Mouse (Mus musculus): ENCODE measurements at regions not wholly inside any gene's neighbourhood (a gene's known extent, or its start where the extent isn't known, plus 50 kb on each side); places are given as distances from the start of the nearest gene placed in this dataset.

- ATAC-seq (ENCODE audit: low FRiP score), result no peak
- Histone ChIP-seq H3K9ac (ENCODE audit: low read length) (no peak overlapping the region), H3K36me3 (ENCODE audit: control insufficient read depth, insufficient read depth, low read length) (no peaks in the 10 kb centered on the region), H3K9me3 (ENCODE audit: control insufficient read depth, low read length) (no peaks in the 10 kb centered on the region), H3K4me3 (ENCODE audit: low read depth, low read length) (no peak overlapping the region), H3K4me2 (no peak overlapping the region), H3K27me3 (ENCODE audit: control insufficient read depth, insufficient read depth, low read length) (no peaks in the 10 kb centered on the region), H3K27ac (ENCODE audit: low read depth, low read length) (no peak overlapping the region), H3K4me1 (ENCODE audit: control insufficient read depth, insufficient read depth, low read length) (peaks cover 4% of the 10 kb centered on the region; the same call in 1 of the 2 replicates)
- WGBS, result 87% methylated on average over 1 of the region's 1 CpGs
- DNase-seq (ENCODE audit: low spot score, missing footprints), result no peak
These were observed 92.1 kb upstream of the Ins2 start for GRCm38 (mm10) chr7:142835319-142835718.

GRCm38 (mm10) chr7:142830969-142831673 lies 87.9 kb upstream of the Ins2 start:
- no peak overlapping the region for H3K9ac ChIP-seq (ENCODE audit: low read length)
- H3K27me3 ChIP-seq (ENCODE audit: control insufficient read depth, insufficient read depth, low read length), result no peaks in the 10 kb centered on the region
- WGBS, result 12% methylated on average over 2 of the region's 2 CpGs
- DNase-seq (ENCODE audit: low spot score, missing footprints) (peak; percentile 85), ATAC-seq (ENCODE audit: low FRiP score) (0 out of 2 replicates have a peak, but pooled peaks have one; percentile 52)
- H3K4me3 ChIP-seq (ENCODE audit: low read depth, low read length), result no peak overlapping the region
- H3K4me1 ChIP-seq (ENCODE audit: control insufficient read depth, insufficient read depth, low read length), result peaks cover 4% of the 10 kb centered on the region; the same call in 1 of the 2 replicates
- no peaks in the 10 kb centered on the region for H3K9me3 ChIP-seq (ENCODE audit: control insufficient read depth, low read length)
- peak overlapping the region; percentile 20; the same call in 1 of the 2 replicates for H3K27ac ChIP-seq (ENCODE audit: low read depth, low read length)
- H3K36me3 ChIP-seq (ENCODE audit: control insufficient read depth, insufficient read depth, low read length), result no peaks in the 10 kb centered on the region
- peak overlapping the region; percentile 9; the same call in 1 of the 2 replicates for H3K4me2 ChIP-seq

- Histone ChIP-seq H3K36me3 (ENCODE audit: control insufficient read depth, insufficient read depth, low read length) (no peaks in the 10 kb centered on the region), H3K27me3 (ENCODE audit: control insufficient read depth, insufficient read depth, low read length) (no peaks in the 10 kb centered on the region), H3K9me3 (ENCODE audit: control insufficient read depth, low read length) (no peaks in the 10 kb centered on the region), H3K27ac (ENCODE audit: low read depth, low read length) (no peak overlapping the region), H3K4me2 (no peak overlapping the region), H3K9ac (ENCODE audit: low read length) (no peak overlapping the region), H3K4me1 (ENCODE audit: control insufficient read depth, insufficient read depth, low read length) (no peaks in the 10 kb centered on the region), H3K4me3 (ENCODE audit: low read depth, low read length) (no peak overlapping the region)
- ATAC-seq (ENCODE audit: low FRiP score), result no peak
- DNase-seq (ENCODE audit: low spot score, missing footprints), result no peak
- WGBS, result 69% methylated on average over 4 of the region's 4 CpGs
These were observed 67.5 kb upstream of the Ins2 start for GRCm38 (mm10) chr7:142810711-142811110.

GRCm38 (mm10) chr7:142799424-142799823 lies 56.2 kb upstream of the Ins2 start:
- 35% methylated on average over 6 of the region's 6 CpGs for WGBS

GRCm38 (mm10) chr7:142794481-142794880 lies 51.3 kb upstream of the Ins2 start:
- ATAC-seq (ENCODE audit: low FRiP score) (no peak), DNase-seq (ENCODE audit: low spot score, missing footprints) (no peak)
- peaks cover 8% of the 10 kb centered on the region for H3K4me1 ChIP-seq (ENCODE audit: control insufficient read depth, insufficient read depth, low read length)
- no peak overlapping the region for H3K27ac ChIP-seq (ENCODE audit: low read depth, low read length)
- no peak overlapping the region for H3K9ac ChIP-seq (ENCODE audit: low read length)
- H3K4me3 ChIP-seq (ENCODE audit: low read depth, low read length), result no peak overlapping the region
- H3K9me3 ChIP-seq (ENCODE audit: control insufficient read depth, low read length), result no peaks in the 10 kb centered on the region
- no peaks in the 10 kb centered on the region for H3K27me3 ChIP-seq (ENCODE audit: control insufficient read depth, insufficient read depth, low read length)
- H3K36me3 ChIP-seq (ENCODE audit: control insufficient read depth, insufficient read depth, low read length), result no peaks in the 10 kb centered on the region
- 81% methylated on average over 2 of the region's 2 CpGs for WGBS
- no peak overlapping the region for H3K4me2 ChIP-seq

More at GRCm38 (mm10) chr7:142799424-142799823, 56.2 kb upstream of the Ins2 start:
- H3K27me3 ChIP-seq (ENCODE audit: control insufficient read depth, insufficient read depth, low read length), result no peaks in the 10 kb centered on the region
- H3K9ac ChIP-seq (ENCODE audit: low read length), result no peak overlapping the region
- ATAC-seq (ENCODE audit: low FRiP score), result no peak
- H3K27ac ChIP-seq (ENCODE audit: low read depth, low read length), result no peak overlapping the region
- H3K36me3 ChIP-seq (ENCODE audit: control insufficient read depth, insufficient read depth, low read length), result no peaks in the 10 kb centered on the region
- no peak overlapping the region for H3K4me2 ChIP-seq
- H3K4me1 ChIP-seq (ENCODE audit: control insufficient read depth, insufficient read depth, low read length), result no peaks in the 10 kb centered on the region
- no peak overlapping the region for H3K4me3 ChIP-seq (ENCODE audit: low read depth, low read length)
- H3K9me3 ChIP-seq (ENCODE audit: control insufficient read depth, low read length), result no peaks in the 10 kb centered on the region
- peak; percentile 93 for DNase-seq (ENCODE audit: low spot score, missing footprints)

Data from midbrain, embryonic 11.5 days (tissue).